Mouse (Mus musculus) left cerebral cortex, adult 11 months (tissue): ENCODE results near the gene Gm20388.

Source experiments
- DNase-seq: peaks from one replicate; pipeline ENCODE4 v3.0.0; 2022; ENCODE audit warnings: low spot score

Gm20388 gene

GRCm38 (mm10) chr8:122355642-122356606 lies 2445.3 kb downstream of the Gm20388 start:
- DNase-seq = no peak

DNA sequence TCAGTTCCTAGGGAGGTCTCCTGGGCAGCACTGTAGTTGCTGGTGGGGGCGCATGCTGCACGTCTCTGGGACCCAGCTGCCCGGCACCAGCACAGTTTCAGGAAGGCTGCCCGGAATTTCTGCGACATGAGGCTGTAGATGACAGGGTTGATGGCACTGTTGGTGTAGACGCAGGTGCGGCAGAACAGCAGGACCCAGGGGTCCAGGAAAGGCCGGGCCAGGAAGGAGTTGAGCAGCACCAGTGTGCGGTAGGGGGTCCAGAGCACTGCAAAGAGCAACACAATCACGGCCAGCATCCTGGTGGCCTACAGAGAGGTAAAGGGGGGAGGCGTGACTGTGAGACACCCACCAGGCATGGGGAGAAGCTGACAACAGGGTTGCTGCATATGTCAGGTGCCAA lies 2446.6 kb downstream of the Gm20388 start:
- DNase-seq = no peak

- DNase-seq = no peak
Measured at GRCm38 (mm10) chr8:122357641-122358040, 2447.0 kb downstream of the Gm20388 start.

- DNase-seq = no peak
Measured at GRCm38 (mm10) chr8:122359111-122359775, 2448.6 kb downstream of the Gm20388 start.

DNA sequence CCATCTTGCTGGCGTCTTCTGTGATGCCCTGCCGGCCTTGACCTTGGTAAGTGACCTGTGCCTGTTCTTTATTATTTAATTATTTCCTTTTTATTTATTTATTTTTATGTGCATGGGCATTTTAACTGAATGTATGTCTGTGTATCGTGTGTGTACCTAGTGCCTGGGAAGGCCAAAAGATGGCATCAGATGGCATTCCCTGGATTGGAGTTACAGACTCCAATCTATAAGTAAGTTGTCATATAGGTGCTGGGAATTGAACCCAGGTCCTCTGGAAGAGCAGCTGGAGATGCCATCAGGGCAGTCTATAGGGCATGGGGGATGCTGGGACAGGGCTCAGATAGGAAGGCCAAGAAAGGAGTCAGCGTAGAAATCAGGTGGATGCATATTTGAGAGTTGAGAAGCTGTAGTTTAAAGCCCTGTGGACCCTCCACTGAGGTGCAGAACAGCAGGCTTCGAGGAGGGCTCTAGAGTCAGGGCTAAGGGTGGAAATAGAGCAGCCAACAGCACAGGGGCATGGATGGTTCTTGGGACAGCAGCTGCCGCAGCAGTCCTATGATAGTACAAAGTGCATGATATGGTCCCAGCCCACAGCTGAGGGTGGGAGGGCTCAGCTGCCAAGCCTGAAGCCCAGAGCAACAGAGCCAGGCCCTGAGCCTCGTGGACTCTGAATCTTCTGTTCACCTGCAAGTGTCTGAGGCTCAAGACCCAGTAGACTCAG lies 2450.2 kb downstream of the Gm20388 start, which contains the start of gene Trhr2:
Gene Trhr2 (minus strand): TSS at position 51 of the 721 bp plus-strand sequence.
- DNase-seq = no peak

- DNase-seq = no peak
Measured at GRCm38 (mm10) chr8:122362271-122362670, 2451.6 kb downstream of the Gm20388 start.

DNA sequence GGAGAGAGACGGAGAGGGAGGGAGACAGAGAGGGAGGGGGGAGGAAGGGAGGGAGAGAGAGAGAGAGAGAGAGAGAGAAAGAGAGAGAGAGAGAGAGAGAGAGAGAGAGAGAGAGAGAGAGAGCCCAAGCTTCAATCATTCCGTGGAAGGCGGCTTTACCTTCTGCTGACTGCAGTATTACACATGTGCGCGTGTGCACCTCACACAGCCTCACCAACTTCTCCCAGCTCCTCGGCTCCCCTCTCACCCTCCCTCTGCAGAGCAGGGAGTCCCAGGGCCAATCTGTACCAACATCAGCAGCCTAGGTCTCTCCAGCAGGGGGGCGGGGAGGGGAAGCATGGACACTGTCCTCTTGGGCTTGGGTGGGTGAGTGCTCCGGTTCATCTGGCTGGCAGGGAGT lies 2452.3 kb downstream of the Gm20388 start:
- DNase-seq = no peak

DNA sequence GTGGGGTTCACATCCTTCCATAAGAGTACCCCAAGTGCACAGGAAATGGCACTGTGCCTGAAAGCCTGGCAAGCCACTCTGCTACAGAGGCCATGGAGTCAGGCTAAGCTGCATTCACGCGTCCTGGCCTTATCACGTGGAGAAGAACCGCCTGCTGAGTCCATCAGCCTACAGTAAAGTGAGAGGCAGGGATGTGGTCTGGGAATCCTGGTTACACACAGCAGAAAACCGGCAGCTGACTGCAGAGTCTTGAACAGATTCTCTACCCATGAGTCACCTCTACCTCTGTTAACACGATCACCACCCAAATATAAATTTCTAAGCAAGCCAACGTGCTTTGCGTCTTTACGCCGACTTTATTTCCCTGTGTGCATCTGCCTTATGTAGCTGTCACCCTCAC lies 2457.9 kb downstream of the Gm20388 start:
- no peak for DNase-seq

- DNase-seq = no peak
Measured at GRCm38 (mm10) chr8:122369665-122370064, 2459.0 kb downstream of the Gm20388 start.

DNA sequence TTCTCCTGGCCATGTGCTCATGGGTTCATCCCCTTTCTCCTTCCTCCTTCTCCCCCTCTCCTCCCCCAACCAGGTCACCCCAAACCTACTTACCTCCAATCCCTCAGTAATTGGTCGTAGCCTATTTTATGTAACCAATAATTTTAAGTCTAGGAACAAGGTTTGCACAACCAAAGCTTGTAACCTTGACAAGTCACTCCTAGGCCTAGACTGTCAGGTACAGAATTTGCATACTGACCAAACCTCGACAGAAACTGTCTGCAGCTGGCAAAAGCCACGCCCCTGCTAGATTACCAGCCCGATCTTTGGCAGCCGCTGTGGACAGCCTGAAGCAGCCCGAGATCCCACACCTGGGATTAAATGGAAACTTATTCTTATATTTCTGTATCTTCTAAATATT lies 2461.1 kb downstream of the Gm20388 start:
- DNase-seq = no peak

GRCm38 (mm10) chr8:122375320-122375719 lies 2464.7 kb downstream of the Gm20388 start:
- no peak for DNase-seq

DNA sequence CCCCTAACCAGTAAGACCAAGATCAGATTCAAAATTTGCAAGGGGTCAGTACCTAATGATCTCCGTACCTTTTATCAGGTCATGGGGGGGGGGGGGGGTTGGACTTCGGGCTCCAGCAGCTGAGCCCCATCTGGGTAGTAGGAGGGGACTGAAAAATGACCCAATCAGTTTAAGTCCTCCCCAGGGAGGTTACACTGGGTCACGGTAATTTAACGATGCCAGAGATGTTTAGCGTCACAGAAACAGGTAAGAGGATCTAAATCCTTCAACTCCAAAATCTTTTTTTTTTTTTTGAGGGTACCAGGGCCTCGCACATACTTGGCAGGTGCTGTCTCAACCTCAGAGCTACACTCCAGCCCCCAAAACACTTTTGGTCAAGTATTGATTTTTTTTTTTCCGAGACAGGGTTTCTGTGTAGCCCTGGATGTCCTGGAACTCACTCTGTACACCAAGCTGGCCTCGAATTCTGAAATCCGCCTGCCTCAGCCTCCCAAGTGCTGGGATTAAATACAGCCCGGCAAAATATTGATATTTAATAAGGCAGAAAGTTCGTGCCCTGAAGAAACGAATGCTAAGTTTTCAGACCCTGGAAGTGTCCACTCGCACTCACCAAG lies 2465.2 kb downstream of the Gm20388 start:
- DNase-seq = no peak

DNA sequence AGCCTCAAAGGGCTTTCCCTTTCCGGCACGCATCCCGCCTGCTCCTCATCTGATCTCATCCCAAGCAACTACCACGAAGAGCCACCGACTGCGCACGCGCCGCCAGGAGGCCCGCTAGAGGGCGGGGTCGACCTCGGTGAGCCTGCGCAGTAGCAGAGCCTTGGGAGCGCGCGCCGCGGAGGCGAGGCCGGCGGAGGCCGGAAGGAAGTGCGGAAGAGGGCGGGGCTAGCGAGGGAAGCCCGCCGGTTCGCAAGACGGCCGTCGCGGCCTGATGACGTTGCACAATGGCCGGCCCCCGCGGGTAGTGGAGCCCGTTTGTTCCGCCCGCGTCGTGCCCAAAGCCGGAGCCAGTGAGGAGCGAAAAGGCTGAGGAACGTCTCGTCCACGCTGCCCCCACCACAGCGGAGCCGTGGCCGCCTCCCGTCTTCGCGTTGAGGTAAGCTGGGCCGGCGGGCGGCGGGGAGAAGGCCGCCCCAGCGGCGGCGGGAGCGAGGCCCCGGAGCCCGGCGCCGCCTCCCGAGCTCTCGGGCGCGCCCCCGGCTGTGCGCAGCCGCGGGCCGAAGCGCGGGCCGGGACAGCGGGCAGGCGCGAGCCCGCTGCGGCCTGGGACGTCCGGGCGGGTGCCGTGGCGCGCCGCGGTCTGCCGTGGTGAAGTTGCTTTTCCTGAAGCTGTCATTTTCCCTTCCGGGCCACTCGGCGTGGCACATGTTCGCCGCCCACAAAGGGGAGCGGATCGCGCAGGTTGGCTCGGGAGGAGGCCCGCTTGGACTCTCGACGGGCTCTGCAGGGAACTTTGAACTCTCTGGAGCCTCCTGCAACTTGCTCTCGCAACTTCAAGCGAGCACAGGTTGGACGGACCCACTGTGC lies 2466.0 kb downstream of the Gm20388 start, which contains the start of gene Zc3h18:
Gene Zc3h18 (plus strand): TSS at position 245 of the 867 bp plus-strand sequence.
- peak; percentile 99 for DNase-seq

DNA sequence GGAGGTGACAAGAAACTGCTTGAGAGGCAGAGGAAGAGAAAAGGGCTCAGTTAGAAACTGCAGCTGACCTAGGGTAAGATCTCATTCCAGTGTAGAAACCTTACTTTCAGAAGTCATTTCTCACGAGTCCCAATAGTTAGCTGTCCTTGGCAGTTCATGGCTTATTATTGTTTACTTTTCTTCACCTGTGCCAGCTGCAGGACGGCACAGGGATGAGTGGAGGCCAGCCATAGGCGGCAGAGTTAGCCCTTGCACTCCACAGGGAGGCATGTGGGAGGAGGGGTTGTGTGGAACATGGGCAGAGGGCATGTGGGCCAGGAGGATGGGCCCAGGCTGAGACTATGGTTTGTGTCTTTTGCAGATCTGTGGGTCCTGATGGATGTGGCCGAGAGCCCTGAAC lies 2472.4 kb downstream of the Gm20388 start:
- DNase-seq = no peak

DNA sequence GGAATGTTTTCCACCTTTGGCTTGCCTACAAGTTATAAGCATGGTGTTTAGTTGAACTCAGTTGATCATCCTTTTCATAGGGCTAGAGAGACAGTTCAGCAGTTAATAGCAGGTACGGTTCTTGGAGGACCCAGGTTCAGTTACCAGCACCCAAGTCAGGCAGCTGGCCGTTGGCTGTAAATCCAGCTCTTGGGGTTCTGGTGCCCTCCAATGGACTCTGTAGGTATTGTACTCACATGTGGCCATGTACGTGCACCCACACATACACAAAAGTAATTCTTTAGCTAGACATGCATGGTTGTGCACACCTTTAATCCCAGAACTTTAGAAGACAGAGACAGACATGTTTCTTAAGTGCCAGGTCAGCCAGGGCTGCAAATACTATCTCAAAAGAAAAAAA lies 2478.7 kb downstream of the Gm20388 start:
- DNase-seq = no peak

DNA sequence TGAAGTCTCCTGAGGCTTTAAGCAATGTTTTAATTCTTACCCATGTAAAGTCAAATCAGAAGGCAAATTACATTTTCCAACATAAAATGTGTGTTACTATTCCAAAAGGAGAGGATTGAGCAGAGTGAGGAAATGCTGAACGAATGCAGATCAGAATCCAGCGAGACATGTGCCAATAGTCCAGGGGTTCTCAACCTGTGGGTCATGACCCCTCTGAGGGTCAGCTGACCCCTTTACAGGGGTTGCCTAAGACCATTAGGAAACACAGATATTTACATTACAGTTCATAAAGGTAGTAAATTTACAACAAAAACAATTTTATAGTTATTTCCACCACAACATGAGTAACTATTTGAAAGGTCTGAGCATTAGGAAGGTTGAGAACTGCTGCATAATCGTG lies 2480.1 kb downstream of the Gm20388 start:
- no peak for DNase-seq

GRCm38 (mm10) chr8:122393717-122394116 lies 2483.1 kb downstream of the Gm20388 start:
- no peak for DNase-seq

- no peak for DNase-seq
Measured at GRCm38 (mm10) chr8:122395291-122395690, 2484.7 kb downstream of the Gm20388 start.

DNA sequence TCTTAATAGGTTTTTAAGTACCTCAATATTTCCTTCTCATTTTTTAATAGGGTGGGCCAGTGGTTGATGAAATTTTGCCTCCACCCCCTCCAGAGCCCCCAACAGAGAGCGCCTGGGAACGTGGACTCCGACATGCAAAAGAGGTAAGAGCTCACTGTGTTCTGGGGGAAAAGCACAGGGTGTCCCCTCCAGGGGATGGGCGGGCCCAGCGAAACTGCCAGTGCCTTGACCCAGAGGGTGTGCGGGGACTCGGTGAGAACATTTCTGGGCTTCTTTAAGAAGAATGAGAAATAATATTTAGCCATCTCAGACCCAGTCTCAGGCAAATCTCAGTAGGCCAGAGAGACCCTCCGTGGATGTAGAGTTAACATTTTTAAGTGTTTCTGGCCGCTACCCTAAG lies 2487.5 kb downstream of the Gm20388 start:
- no peak for DNase-seq

GRCm38 (mm10) chr8:122405146-122405805 lies 2494.6 kb downstream of the Gm20388 start:
- no peak for DNase-seq
